Mouse (Mus musculus) bone marrow macrophage, adult 2 months (primary cell): ENCODE results near the gene Tfpi.

ENCODE experiments used
- CTCF ChIP-seq: IDR thresholded peaks from 2 replicates; pipeline ENCODE4 v1.5.1; 2012; ENCODE audit warnings: low read depth, mild to moderate bottlenecking, low read length, moderate library complexity
- POLR2A ChIP-seq: IDR thresholded peaks from 2 replicates; pipeline ENCODE4 v1.6.1; 2012; ENCODE audit warnings: mild to moderate bottlenecking, low read depth, low read length, borderline replicate concordance

DNA sequence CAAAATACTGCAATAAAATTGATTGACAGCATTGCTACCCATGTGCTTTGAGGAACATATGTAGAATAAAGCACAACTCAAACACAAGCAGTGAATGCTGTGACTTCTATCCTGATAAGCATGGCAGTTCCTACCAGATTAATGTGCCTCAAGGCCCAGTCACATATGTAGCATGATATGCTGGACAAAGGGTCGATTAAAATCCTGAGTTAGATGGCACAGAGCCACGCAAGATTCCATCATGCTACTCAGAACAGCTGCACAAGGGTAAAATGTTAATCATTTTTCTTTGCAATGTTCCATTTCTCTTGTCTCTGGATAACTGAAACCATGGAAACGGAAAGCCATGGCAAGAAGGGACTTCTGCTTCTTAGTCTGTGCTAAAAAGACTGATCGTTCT, 80.0 kb downstream of the Tfpi start:
- TF ChIP-seq CTCF (no peak), POLR2A (no peak)
